Mouse (Mus musculus): ENCODE data around the gene 2810006K23Rik. TPM values are rescaled to one million over a fixed set of nuclear protein-coding genes. Genes with fewer than 3 reads are reported as not detected.
A peak's percentile ranks its signal among the peaks of the same experiment; 100 is the strongest.
"Not testable (repeated sequence)": the region's sequence is repeated elsewhere in the genome, so short reads cannot be mapped to it uniquely, and the experiment has no call there.

The 2810006K23Rik gene
- polyA plus RNA-seq, 1 experiment from 2014 or later, result 17.7 TPM

DNA sequence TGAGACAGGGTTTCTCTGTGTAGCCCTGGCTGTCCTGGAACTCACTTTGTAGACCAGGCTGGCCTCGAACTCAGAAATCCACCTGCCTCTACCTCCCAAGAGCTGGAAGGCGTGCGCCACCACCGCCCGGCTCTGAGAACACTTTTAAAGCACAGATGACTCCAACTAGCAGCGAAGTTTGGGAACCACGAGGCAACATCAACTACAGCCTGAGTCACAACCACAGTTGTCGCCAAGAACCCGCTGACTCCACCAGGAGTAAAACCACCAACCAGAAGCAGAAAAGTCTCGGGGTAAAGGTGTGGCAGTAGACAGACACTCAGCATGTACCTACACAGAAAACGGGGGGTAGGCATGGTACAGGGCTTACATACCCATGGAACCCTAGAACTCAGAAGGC, 17.8 kb upstream of the 2810006K23Rik start:
- H3K4me2 ChIP-seq, result no peak overlapping the region
- H3K4me1 ChIP-seq, result no peaks in the 10 kb centered on the region
- H3K9me3 ChIP-seq, result no peaks in the 10 kb centered on the region
- ATAC-seq (ENCODE audit: insufficient number of reproducible peaks, insufficient read depth, low FRiP score, low TSS enrichment, low read depth), result no peak
- no peak overlapping the region for H3K9ac ChIP-seq
- H3K36me3 ChIP-seq, result peaks cover 82% of the 10 kb centered on the region
- H3K27me3 ChIP-seq, result no peaks in the 10 kb centered on the region
- no peak overlapping the region for H3K4me3 ChIP-seq
- H3K27ac ChIP-seq, result no peak overlapping the region
- 95% methylated on average over 11 of the region's 11 CpGs for WGBS

DNA sequence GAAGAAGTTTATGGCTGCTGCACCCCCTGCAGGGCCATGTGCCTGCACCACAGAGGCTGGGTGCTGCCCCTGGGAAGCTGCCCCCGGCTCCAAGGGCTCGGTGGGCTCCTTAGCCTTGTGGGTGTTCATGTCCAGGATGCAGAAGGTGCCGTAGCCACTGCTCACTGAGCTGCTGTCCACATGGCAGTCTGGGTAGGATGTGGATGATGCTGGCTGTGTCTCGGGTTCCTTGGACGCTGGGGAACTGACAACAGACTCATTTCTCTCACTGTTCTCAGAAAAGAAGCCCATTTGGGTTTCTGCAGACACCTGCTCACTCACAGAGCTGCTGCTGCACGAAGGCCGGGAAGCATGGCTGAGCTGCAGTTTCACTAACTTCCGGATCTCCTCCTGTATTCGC, 12.4 kb upstream of the 2810006K23Rik start:
- Histone ChIP-seq H3K4me1 (no peaks in the 10 kb centered on the region), H3K27ac (no peak overlapping the region), H3K27me3 (no peaks in the 10 kb centered on the region), H3K4me3 (no peak overlapping the region), H3K36me3 (peaks cover 87% of the 10 kb centered on the region), H3K4me2 (no peak overlapping the region), H3K9me3 (no peaks in the 10 kb centered on the region), H3K9ac (no peak overlapping the region)
- 91% methylated on average over 9 of the region's 9 CpGs for WGBS
- ATAC-seq (ENCODE audit: insufficient number of reproducible peaks, insufficient read depth, low FRiP score, low TSS enrichment, low read depth), result no peak

DNA sequence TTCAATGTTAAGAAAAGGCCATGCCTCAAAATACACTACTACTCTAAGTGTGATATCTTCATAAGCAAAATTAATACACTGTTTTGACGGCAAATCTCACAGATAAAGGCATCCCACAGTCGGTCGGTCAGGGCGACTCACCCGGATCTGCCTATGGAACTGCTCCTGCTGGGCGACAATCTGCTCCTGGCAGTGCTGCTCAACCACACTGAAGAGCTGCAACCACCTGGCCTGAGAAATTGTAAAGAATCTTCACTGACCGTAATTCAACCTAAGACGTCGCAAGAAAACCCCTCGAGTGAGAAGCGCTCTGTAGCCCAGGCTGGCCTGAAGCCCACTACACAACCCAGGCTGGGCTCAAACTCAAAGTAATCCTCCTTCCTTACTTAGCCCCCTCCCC, 11.9 kb upstream of the 2810006K23Rik start:
- no peak overlapping the region for H3K4me2 ChIP-seq
- no peaks in the 10 kb centered on the region for H3K9me3 ChIP-seq

DNA sequence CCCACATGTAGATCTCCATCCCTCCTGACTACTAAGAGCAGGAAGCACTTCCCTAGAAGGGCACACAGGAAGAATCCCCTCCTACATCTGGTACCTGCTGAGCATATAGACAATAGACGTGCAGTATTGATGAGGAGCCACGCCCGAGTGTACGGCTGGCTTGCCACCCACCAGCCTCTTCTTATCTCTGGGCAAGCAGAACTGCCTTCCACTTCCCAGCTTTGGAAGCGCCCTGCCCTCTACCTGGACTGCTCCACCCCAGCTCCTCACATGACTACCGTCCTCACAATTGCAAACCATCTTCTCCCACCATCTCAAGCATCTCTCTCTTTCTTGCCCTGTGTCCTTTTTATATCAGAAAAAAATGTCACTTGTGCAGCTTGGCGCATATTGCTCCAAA, 10.2 kb upstream of the 2810006K23Rik start:
- Histone ChIP-seq H3K9me3 (no peaks in the 10 kb centered on the region), H3K27me3 (no peaks in the 10 kb centered on the region), H3K36me3 (peaks cover 88% of the 10 kb centered on the region), H3K27ac (no peak overlapping the region), H3K4me3 (no peak overlapping the region), H3K4me2 (no peak overlapping the region), H3K9ac (no peak overlapping the region), H3K4me1 (no peaks in the 10 kb centered on the region)
- ATAC-seq (ENCODE audit: insufficient number of reproducible peaks, insufficient read depth, low FRiP score, low TSS enrichment, low read depth), result no peak
- WGBS, result 92% methylated on average over 7 of the region's 7 CpGs

More for the DNA sequence above, 11.9 kb upstream of the 2810006K23Rik start:
- Histone ChIP-seq H3K9ac (no peak overlapping the region), H3K36me3 (peaks cover 87% of the 10 kb centered on the region), H3K27me3 (no peaks in the 10 kb centered on the region), H3K4me3 (no peak overlapping the region), H3K4me1 (no peaks in the 10 kb centered on the region), H3K27ac (no peak overlapping the region)
- 90% methylated on average over 11 of the region's 11 CpGs for WGBS
- ATAC-seq (ENCODE audit: insufficient number of reproducible peaks, insufficient read depth, low FRiP score, low TSS enrichment, low read depth), result no peak

- Histone ChIP-seq H3K9me3 (no peaks in the 10 kb centered on the region), H3K4me3 (peak overlapping the region; percentile 69), H3K27ac (peak overlapping the region; percentile 96), H3K9ac (peak overlapping the region; percentile 83), H3K36me3 (peaks cover 10% of the 10 kb centered on the region), H3K4me1 (peaks cover 16% of the 10 kb centered on the region), H3K27me3 (no peaks in the 10 kb centered on the region), H3K4me2 (peak overlapping the region; percentile 86)
- ATAC-seq (ENCODE audit: insufficient number of reproducible peaks, insufficient read depth, low FRiP score, low TSS enrichment, low read depth), result no peak
- 8% methylated on average over 8 of the region's 8 CpGs for WGBS
These were observed 1.1 kb upstream of the 2810006K23Rik start for GRCm38 (mm10) chr5:124326829-124327228.

GRCm38 (mm10) chr5:124330086-124330485, 2.2 kb downstream of the 2810006K23Rik start:
- Histone ChIP-seq H3K4me2 (no peak overlapping the region), H3K36me3 (no peaks in the 10 kb centered on the region), H3K9ac (no peak overlapping the region), H3K9me3 (no peaks in the 10 kb centered on the region), H3K4me1 (peaks cover 24% of the 10 kb centered on the region), H3K27ac (no peak overlapping the region), H3K27me3 (no peaks in the 10 kb centered on the region), H3K4me3 (no peak overlapping the region)
- 88% methylated on average over 6 of the region's 6 CpGs for WGBS
- no peak for ATAC-seq (ENCODE audit: insufficient number of reproducible peaks, insufficient read depth, low FRiP score, low TSS enrichment, low read depth)

DNA sequence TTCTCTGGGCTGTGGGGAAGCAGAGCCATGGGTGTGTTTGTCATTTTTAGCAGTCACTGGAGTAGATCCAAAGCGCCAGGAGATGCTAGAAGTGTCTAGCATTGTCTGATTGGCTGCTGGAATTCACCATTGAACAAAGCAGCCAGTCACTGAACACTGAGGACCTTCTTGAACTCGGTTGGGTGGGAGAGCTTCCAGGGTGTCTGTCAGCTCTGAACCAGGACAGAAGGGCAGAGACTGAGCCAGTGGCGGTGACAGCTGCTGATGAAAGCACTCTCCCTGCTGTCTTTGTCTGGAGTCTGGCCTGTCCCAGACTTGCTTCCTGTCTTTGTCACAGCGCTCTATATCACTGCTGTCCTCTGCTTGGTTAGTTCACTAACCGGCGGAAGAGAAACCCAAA, 6.5 kb downstream of the 2810006K23Rik start:
- WGBS, result 44% methylated on average over 6 of the region's 6 CpGs
- no peaks in the 10 kb centered on the region for H3K9me3 ChIP-seq
- H3K27me3 ChIP-seq, result no peaks in the 10 kb centered on the region
- H3K27ac ChIP-seq, result 0 out of 2 replicates have a peak overlapping the region, but pooled peaks have one; percentile 3
- no peak overlapping the region for H3K4me3 ChIP-seq
- H3K9ac ChIP-seq, result no peak overlapping the region; the same call in 1 of the 2 replicates
- ATAC-seq (ENCODE audit: insufficient number of reproducible peaks, insufficient read depth, low FRiP score, low TSS enrichment, low read depth), result no peak
- no peak overlapping the region for H3K4me2 ChIP-seq
- no peaks in the 10 kb centered on the region; the same call in 1 of the 2 replicates for H3K36me3 ChIP-seq
- H3K4me1 ChIP-seq, result peaks cover 21% of the 10 kb centered on the region

- peaks cover 31% of the 10 kb centered on the region for H3K4me1 ChIP-seq
- H3K27me3 ChIP-seq, result no peaks in the 10 kb centered on the region
- H3K9ac ChIP-seq, result no peak overlapping the region
- no peak overlapping the region for H3K4me3 ChIP-seq
- no peaks in the 10 kb centered on the region; the same call in 1 of the 2 replicates for H3K36me3 ChIP-seq
- H3K9me3 ChIP-seq, result no peaks in the 10 kb centered on the region
- H3K4me2 ChIP-seq, result no peak overlapping the region
- 90% methylated on average over 9 of the region's 9 CpGs for WGBS
- ATAC-seq (ENCODE audit: insufficient number of reproducible peaks, insufficient read depth, low FRiP score, low TSS enrichment, low read depth), result no peak
- H3K27ac ChIP-seq, result no peak overlapping the region
These were observed 9.2 kb downstream of the 2810006K23Rik start for GRCm38 (mm10) chr5:124337103-124337502.

DNA sequence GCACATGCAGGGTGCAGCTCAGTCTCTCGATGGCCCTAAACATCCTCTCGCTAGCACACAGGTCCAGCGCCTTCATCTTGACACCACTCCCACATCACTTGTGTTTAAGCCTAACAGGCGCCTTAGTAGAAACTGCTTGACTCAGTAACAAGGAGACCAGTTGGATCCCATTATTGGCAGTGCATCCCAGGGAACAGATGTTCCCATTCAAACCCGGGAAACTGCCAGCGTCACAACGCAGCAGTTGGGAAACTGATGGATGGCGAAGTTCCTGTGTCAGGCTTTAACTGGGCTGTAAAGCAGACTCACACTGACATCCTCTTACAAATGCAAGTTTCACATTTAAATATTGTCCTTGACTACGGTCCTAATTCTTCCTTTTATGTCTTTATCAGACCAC, 10.0 kb downstream of the 2810006K23Rik start:
- no peak for ATAC-seq (ENCODE audit: insufficient number of reproducible peaks, insufficient read depth, low FRiP score, low TSS enrichment, low read depth)
- WGBS, result 46% methylated on average over 9 of the region's 9 CpGs
- no peak overlapping the region for H3K27ac ChIP-seq

GRCm38 (mm10) chr5:124338791-124339190, 10.9 kb downstream of the 2810006K23Rik start:
- Histone ChIP-seq H3K27ac (peak overlapping the region; percentile 74), H3K4me1 (peaks cover 31% of the 10 kb centered on the region), H3K9ac (0 out of 2 replicates have a peak overlapping the region, but pooled peaks have one; percentile 1), H3K4me2 (no peak overlapping the region), H3K36me3 (peaks cover 2% of the 10 kb centered on the region; the same call in 1 of the 2 replicates), H3K9me3 (no peaks in the 10 kb centered on the region), H3K4me3 (no peak overlapping the region), H3K27me3 (no peaks in the 10 kb centered on the region)
- no peak for ATAC-seq (ENCODE audit: insufficient number of reproducible peaks, insufficient read depth, low FRiP score, low TSS enrichment, low read depth)
- 85% methylated on average over 8 of the region's 8 CpGs for WGBS

More for the DNA sequence above, 10.0 kb downstream of the 2810006K23Rik start:
- no peaks in the 10 kb centered on the region for H3K27me3 ChIP-seq
- H3K4me3 ChIP-seq, result no peak overlapping the region
- no peak overlapping the region for H3K9ac ChIP-seq
- no peak overlapping the region for H3K4me2 ChIP-seq
- H3K9me3 ChIP-seq, result no peaks in the 10 kb centered on the region
- H3K4me1 ChIP-seq, result peaks cover 31% of the 10 kb centered on the region
- no peaks in the 10 kb centered on the region; the same call in 1 of the 2 replicates for H3K36me3 ChIP-seq

DNA sequence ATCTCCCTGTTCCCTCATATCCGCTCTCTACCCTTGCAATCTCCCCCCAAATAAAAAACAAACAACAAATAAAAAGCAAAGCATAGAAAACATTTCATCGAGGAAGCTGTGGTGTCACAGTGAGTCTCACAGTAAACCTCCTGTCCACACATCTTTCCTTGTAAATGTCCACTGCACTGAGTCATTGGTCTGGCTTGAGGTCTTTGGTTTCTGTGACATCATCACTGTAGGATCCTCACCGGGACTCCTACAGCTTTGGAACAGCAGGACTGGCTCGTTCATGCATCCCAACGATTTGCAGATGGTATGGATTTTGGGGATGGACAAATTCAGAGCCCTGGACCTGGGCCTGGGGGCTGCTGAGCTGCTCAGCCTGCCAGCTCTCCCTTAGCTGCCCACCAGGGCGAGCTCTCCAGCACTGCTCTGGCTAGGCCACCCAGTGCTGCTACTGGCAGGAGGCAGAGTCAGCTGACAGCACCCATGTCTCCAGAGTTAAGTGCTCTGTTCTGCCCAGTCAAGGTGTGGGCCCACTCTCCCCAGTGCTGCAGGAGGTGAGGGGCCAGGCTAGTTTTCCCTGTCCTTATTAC, 14.0 kb downstream of the 2810006K23Rik start:
- H3K27ac ChIP-seq; ATAC-seq (ENCODE audit: insufficient number of reproducible peaks, insufficient read depth, low FRiP score, low TSS enrichment, low read depth); H3K9me3 ChIP-seq; H3K9ac ChIP-seq; H3K27me3 ChIP-seq; H3K4me2 ChIP-seq; H3K4me3 ChIP-seq: not testable (repeated sequence)
- peaks cover 26% of the 10 kb centered on the region for H3K36me3 ChIP-seq
- peaks cover 23% of the 10 kb centered on the region for H3K4me1 ChIP-seq
- 54% methylated on average over 6 of the region's 6 CpGs for WGBS

- WGBS, result 86% methylated on average over 8 of the region's 8 CpGs
- Histone ChIP-seq H3K27me3 (no peaks in the 10 kb centered on the region), H3K36me3 (peaks cover 29% of the 10 kb centered on the region), H3K4me3 (no peak overlapping the region), H3K4me1 (peaks cover 23% of the 10 kb centered on the region), H3K9ac (no peak overlapping the region), H3K4me2 (no peak overlapping the region), H3K9me3 (no peaks in the 10 kb centered on the region), H3K27ac (peak overlapping the region; percentile 22; the same call in 1 of the 2 replicates)
- ATAC-seq (ENCODE audit: insufficient number of reproducible peaks, insufficient read depth, low FRiP score, low TSS enrichment, low read depth), result no peak
These were observed 15.0 kb downstream of the 2810006K23Rik start for GRCm38 (mm10) chr5:124342897-124343296.

Measured in embryonic facial prominence, embryonic 13.5 days (tissue).